Mouse (Mus musculus) embryonic fibroblast, embryonic 13.5 days (primary cell): Measurements from ENCODE around the gene Aurka.

Experiments used
- CTCF ChIP-seq: IDR thresholded peaks from 2 replicates; pipeline ENCODE4 v1.5.1; 2011; ENCODE audit warnings: mild to moderate bottlenecking, control low read depth, low read length, moderate library complexity, borderline replicate concordance; ENCODE audit not compliant: insufficient read depth
- POLR2A ChIP-seq: IDR thresholded peaks from 2 replicates; pipeline ENCODE4 v1.6.1; 2011; ENCODE audit warnings: low read depth, mild to moderate bottlenecking, control low read depth, low read length, moderate library complexity

- TF ChIP-seq CTCF (no peak), POLR2A (no peak)
Measured at GRCm38 (mm10) chr2:172412454-172412853, 42.1 kb upstream of the Aurka start.
